Mouse (Mus musculus) inflammation-experienced regulatory T-cells, adult 6 months (primary cell): Measurements from ENCODE around the gene Utp14a. TPM values are rescaled to one million over a fixed set of nuclear protein-coding genes. Genes with fewer than 3 reads are reported as not detected.
"Not testable (repeated sequence)": the region's sequence is repeated elsewhere in the genome, so short reads cannot be mapped to it uniquely, and the experiment has no call there.

Source experiments
- ATAC-seq: one replicate; pipeline ENCODE4 v1.8.0; 2017
- polyA plus RNA-seq, 3 experiments: library from polyadenylated mRNA; unstranded; fragments of 100-300 nt; shearing (Covaris generic); gene quantifications; one replicate each; pipeline ENCODE4 v1.2.1; 2017

Utp14a gene
- polyA plus RNA-seq, result 10 to 100 TPM; 24.0 to 33.2 (median 31.7) TPM

GRCm38 (mm10) chrX:48256468-48257007 lies at the start of gene Utp14a:
Gene Utp14a (plus strand): TSS chrX:48256862.
- peak; percentile 98 for ATAC-seq

- peak; percentile 25 for ATAC-seq
Observed at GRCm38 (mm10) chrX:48207761-48208487, 48.7 kb upstream of the Utp14a start.

GRCm38 (mm10) chrX:48208519-48209185 lies 48.0 kb upstream of the Utp14a start, which contains the start of gene Zdhhc9:
Gene Zdhhc9 (minus strand): TSS chrX:48208878.
- ATAC-seq, result peak; percentile 99

GRCm38 (mm10) chrX:48209746-48210145 lies 46.9 kb upstream of the Utp14a start:
- not testable (repeated sequence) for ATAC-seq

GRCm38 (mm10) chrX:48219468-48219867 lies 37.2 kb upstream of the Utp14a start:
- no peak for ATAC-seq

GRCm38 (mm10) chrX:48222706-48223105 lies 34.0 kb upstream of the Utp14a start:
- ATAC-seq, result no peak

- ATAC-seq, result no peak
Observed at GRCm38 (mm10) chrX:48226225-48226624, 30.4 kb upstream of the Utp14a start.

- ATAC-seq, result peak; percentile 99
Observed at GRCm38 (mm10) chrX:48234417-48234816, 22.2 kb upstream of the Utp14a start.

GRCm38 (mm10) chrX:48255830-48256428 lies 733 bp upstream of the Utp14a start:
- peak; percentile 40 for ATAC-seq

GRCm38 (mm10) chrX:48257011-48257410 lies 349 bp downstream of the Utp14a start:
- ATAC-seq, result no peak

- ATAC-seq, result no peak
Observed at GRCm38 (mm10) chrX:48271671-48272070, 15.0 kb downstream of the Utp14a start.

- no peak for ATAC-seq
Observed at GRCm38 (mm10) chrX:48274634-48275033, 18.0 kb downstream of the Utp14a start.

GRCm38 (mm10) chrX:48278103-48278502 lies 21.4 kb downstream of the Utp14a start:
- ATAC-seq, result peak; percentile 60

GRCm38 (mm10) chrX:48284386-48285005 lies 27.8 kb downstream of the Utp14a start:
- peak; percentile 69 for ATAC-seq

- peak; percentile 61 for ATAC-seq
Observed at GRCm38 (mm10) chrX:48285006-48285650, 28.5 kb downstream of the Utp14a start.

- ATAC-seq, result peak; percentile 16
Observed at GRCm38 (mm10) chrX:48285651-48286021, 29.0 kb downstream of the Utp14a start.

- no peak for ATAC-seq
Observed at GRCm38 (mm10) chrX:48286488-48286887, 29.8 kb downstream of the Utp14a start.

GRCm38 (mm10) chrX:48288008-48288407 lies 31.3 kb downstream of the Utp14a start:
- no peak for ATAC-seq

GRCm38 (mm10) chrX:48291413-48291812 lies 34.8 kb downstream of the Utp14a start:
- ATAC-seq, result no peak

GRCm38 (mm10) chrX:48305356-48305755 lies 48.7 kb downstream of the Utp14a start:
- ATAC-seq, result no peak

- no peak for ATAC-seq
Observed at GRCm38 (mm10) chrX:48310706-48311517, 54.2 kb downstream of the Utp14a start.
